Mouse (Mus musculus) liver, embryonic 16.5 days (tissue): ENCODE measurements around the gene Twistnb. TPM values are rescaled to one million over a fixed set of nuclear protein-coding genes. Genes with fewer than 3 reads are reported as not detected.

Experiments used
- ATAC-seq: fragments of 200-750 bp; cut with Nextera tagmentation; 2 replicates; pipeline ENCODE4 v1.8.0; 2017; ENCODE audit warnings: low read depth, mild to moderate bottlenecking, moderate number of reproducible peaks, moderate library complexity
- H3K27ac ChIP-seq: fragments of 300-500 bp; sonication (generic); 2 replicates; pipeline ENCODE4 v1.5.1; 2014; ENCODE audit warnings: mild to moderate bottlenecking, low read length
- H3K27me3 ChIP-seq: fragments of 300-500 bp; sonication (generic); 2 replicates; pipeline ENCODE4 v1.6.1; 2014; ENCODE audit warnings: low read depth, low read length, mixed read lengths; ENCODE audit not compliant: control insufficient read depth, insufficient read depth
- H3K36me3 ChIP-seq: fragments of 300-500 bp; sonication (generic); 2 replicates; pipeline ENCODE4 v1.6.1; 2014; ENCODE audit warnings: mild to moderate bottlenecking; ENCODE audit not compliant: control insufficient read depth, insufficient read depth
- H3K4me1 ChIP-seq: fragments of 300-500 bp; sonication (generic); 2 replicates; pipeline ENCODE4 v1.6.1; 2014; ENCODE audit warnings: low read depth, low read length, mixed read lengths; ENCODE audit not compliant: control insufficient read depth
- H3K4me2 ChIP-seq: fragments of 300-500 bp; sonication (generic); 2 replicates; pipeline ENCODE4 v1.6.1; 2014; ENCODE audit warnings: low read depth, low read length, mixed read lengths
- H3K4me3 ChIP-seq: fragments of 300-500 bp; sonication (generic); 2 replicates; pipeline ENCODE4 v1.5.1; 2014; ENCODE audit warnings: low read depth, mild to moderate bottlenecking, low read length
- H3K9ac ChIP-seq: fragments of 300-500 bp; sonication (generic); 2 replicates; pipeline ENCODE4 v1.6.1; 2014; ENCODE audit warnings: low read depth, low read length
- H3K9me3 ChIP-seq: fragments of 300-500 bp; sonication (generic); replicated peaks from 2 replicates; pipeline ENCODE4 v1.6.1; 2016; ENCODE audit warnings: low read length; ENCODE audit not compliant: control insufficient read depth
- WGBS: fragments of 180-500 bp; shearing (Covaris S2); extraction: QIAGEN DNeasy Blood & Tissue Kit; methylation state at CpG from one replicate; pipeline ENCODE4 v1.1.7; 2014; ENCODE audit not compliant: insufficient replicate concordance; 5-methylcytosine and 5-hydroxymethylcytosine counted together
- polyA plus RNA-seq: library from polyadenylated mRNA; unstranded; fragments of >200 nt; fragmentation: Nextera tagmentation; extraction: Ambion mirVana; gene quantifications from 2 replicates; pipeline ENCODE4 v1.2.1, GENCODE M21; 2015

Gene Twistnb
- polyA plus RNA-seq, 1 experiment from 2014 or later, result 23.2 TPM

DNA sequence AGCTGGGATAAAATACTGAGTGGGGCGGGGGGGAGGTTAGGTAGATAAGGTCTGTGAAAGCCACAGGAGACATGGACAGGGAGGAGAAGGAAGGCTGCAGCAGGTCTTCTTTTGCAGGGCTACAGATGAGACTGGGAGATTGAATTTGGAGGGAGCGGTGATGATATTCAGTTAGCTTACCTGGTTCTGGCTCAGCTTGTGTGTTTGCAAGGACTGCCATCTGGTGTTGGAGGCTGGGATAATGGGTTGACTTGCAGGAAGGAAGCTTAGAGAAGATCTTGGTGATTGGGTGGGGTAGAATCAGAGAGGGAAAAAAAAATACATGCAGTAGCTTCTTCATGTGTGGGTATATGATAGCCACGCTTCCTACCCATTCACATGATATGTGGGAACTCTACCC is 5.1 kb upstream of the Twistnb start:
- Histone ChIP-seq H3K4me1 (no peaks in the 10 kb centered on the region; the same call in 1 of the 2 replicates), H3K36me3 (no peaks in the 10 kb centered on the region), H3K27me3 (no peaks in the 10 kb centered on the region; the same call in 1 of the 2 replicates), H3K4me3 (no peak overlapping the region), H3K4me2 (no peak overlapping the region), H3K27ac (no peak overlapping the region), H3K9ac (no peak overlapping the region), H3K9me3 (no peaks in the 10 kb centered on the region)
- WGBS, result 28% methylated on average over 3 of the region's 3 CpGs
- no peak for ATAC-seq

DNA sequence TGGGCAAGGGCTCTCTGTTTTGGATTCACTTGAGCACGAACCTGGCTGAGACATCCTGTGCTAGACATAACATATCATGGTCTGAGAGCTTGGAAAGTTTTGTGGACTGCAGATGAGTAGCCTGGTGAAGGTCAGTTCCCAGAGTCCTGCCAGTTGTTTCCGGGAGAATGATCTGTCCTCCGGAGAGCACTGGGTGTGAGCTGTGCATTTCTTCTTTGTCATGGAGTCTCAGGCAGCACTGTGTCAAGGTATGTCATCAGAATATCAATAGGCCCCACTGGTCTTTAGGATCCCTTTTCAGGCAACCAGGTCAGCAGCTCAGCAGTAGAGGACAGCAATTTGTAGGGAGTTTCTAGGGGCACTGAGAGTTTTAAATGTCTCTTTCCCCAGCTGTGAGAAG is 2.1 kb upstream of the Twistnb start:
- 37% methylated on average over 3 of the region's 3 CpGs for WGBS
- no peak overlapping the region for H3K9ac ChIP-seq
- H3K4me1 ChIP-seq, result peaks cover 4% of the 10 kb centered on the region
- no peaks in the 10 kb centered on the region for H3K36me3 ChIP-seq
- no peak overlapping the region for H3K4me3 ChIP-seq
- no peak overlapping the region for H3K27ac ChIP-seq
- no peak overlapping the region for H3K4me2 ChIP-seq
- ATAC-seq, result no peak
- no peaks in the 10 kb centered on the region for H3K9me3 ChIP-seq
- H3K27me3 ChIP-seq, result no peaks in the 10 kb centered on the region; the same call in 1 of the 2 replicates

DNA sequence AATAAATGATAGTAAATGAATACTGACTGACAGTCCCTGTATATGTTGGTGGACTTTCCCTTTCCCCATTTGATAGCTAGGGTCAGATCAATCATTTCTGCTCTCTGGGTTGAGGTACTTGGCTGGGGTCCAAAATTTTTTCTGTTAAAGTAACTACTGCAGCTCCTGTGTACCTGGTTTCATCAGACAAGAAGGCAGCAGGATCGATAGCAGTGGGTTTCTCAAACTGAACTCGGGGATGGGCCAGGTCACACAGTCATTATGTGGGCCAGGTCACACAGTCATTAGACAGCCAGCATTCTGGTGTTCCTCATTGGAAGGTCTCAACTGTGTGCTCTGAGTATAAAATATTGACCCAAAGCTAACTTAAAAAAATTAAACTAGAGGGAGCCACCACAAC is 1.7 kb upstream of the Twistnb start:
- ATAC-seq, result peak; percentile 52
- WGBS, result 60% methylated on average over 2 of the region's 2 CpGs
- Histone ChIP-seq H3K27ac (no peak overlapping the region; the same call in 1 of the 2 replicates), H3K4me1 (peaks cover 4% of the 10 kb centered on the region), H3K27me3 (no peaks in the 10 kb centered on the region; the same call in 1 of the 2 replicates), H3K36me3 (no peaks in the 10 kb centered on the region), H3K9me3 (no peaks in the 10 kb centered on the region), H3K4me2 (no peak overlapping the region), H3K4me3 (no peak overlapping the region), H3K9ac (no peak overlapping the region)

DNA sequence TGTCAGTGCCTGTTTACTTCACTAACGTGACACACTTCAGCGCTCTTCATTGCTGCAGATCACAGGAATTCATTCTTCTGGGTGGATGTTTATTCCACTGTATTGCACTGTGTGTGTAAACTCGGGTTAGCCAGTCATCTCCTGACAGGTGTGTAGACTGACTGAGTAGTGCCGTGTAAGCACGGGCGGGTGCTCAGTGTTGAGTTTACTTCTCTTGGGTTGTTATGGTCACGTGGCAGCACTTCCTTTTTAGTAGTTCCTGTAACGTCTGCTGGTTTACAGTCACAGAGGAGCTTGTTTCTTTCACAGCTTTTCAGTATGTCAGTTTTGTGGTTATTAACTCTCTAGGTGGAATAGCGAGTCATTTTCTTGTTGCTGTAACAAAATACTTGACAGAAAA is 4.4 kb downstream of the Twistnb start:
- ATAC-seq, result no peak
- Histone ChIP-seq H3K9me3 (no peaks in the 10 kb centered on the region), H3K27ac (peak overlapping the region; percentile 29; the same call in 1 of the 2 replicates), H3K4me1 (peaks cover 6% of the 10 kb centered on the region), H3K9ac (no peak overlapping the region), H3K27me3 (no peaks in the 10 kb centered on the region), H3K36me3 (no peaks in the 10 kb centered on the region; the same call in 1 of the 2 replicates), H3K4me2 (no peak overlapping the region), H3K4me3 (0 out of 2 replicates have a peak overlapping the region, but pooled peaks have one; percentile 4)
- 29% methylated on average over 9 of the region's 9 CpGs for WGBS

DNA sequence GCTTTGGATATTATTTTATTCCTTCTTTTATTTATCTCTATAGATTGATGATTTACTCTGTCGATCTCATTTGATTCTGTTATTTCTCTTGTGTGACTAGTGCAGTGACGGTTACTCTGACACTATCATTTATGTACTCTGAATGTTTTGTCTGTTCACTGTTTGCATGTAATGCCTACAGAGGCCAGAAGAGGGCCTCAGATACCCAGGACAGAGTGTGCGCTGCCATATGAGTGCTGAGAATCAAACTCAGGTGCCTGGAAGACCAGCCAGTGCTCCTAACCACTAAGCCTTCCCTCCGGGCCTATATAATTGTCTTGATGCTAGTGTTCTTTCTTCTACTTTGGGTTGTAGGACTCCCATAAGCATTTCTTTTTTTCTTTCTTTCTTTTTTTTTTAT is 5.3 kb downstream of the Twistnb start:
- Histone ChIP-seq H3K27ac (no peak overlapping the region), H3K9me3 (no peaks in the 10 kb centered on the region), H3K4me1 (peaks cover 6% of the 10 kb centered on the region), H3K4me3 (no peak overlapping the region), H3K9ac (no peak overlapping the region), H3K27me3 (no peaks in the 10 kb centered on the region), H3K36me3 (no peaks in the 10 kb centered on the region; the same call in 1 of the 2 replicates), H3K4me2 (no peak overlapping the region)
- no peak for ATAC-seq
- 85% methylated on average over 4 of the region's 4 CpGs for WGBS

DNA sequence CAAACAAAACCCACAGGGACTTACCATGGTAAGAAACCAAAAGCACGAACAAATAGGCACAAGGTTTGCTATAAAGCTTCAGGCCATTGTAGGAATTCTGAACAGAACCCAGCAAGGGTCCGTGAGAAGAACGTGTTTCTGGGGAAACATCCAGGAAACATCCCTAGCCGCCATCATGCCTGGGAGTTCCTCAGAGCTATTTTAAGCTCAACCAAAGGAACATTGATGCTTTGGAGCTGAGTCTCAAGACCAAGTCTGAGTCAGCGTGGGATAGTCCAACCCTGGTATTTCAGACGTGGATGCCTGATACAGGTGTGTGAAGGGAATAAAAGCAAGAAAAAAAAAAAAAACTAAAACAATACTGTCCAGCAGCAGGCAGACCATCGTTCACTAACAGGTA is 26.0 kb downstream of the Twistnb start:
- no peak overlapping the region for H3K4me3 ChIP-seq
- no peaks in the 10 kb centered on the region for H3K27me3 ChIP-seq
- H3K4me2 ChIP-seq, result no peak overlapping the region
- no peaks in the 10 kb centered on the region for H3K36me3 ChIP-seq
- no peak for ATAC-seq
- no peak overlapping the region for H3K9ac ChIP-seq
- no peaks in the 10 kb centered on the region for H3K4me1 ChIP-seq
- no peak overlapping the region for H3K27ac ChIP-seq
- H3K9me3 ChIP-seq, result no peaks in the 10 kb centered on the region
- 49% methylated on average over 7 of the region's 7 CpGs for WGBS

DNA sequence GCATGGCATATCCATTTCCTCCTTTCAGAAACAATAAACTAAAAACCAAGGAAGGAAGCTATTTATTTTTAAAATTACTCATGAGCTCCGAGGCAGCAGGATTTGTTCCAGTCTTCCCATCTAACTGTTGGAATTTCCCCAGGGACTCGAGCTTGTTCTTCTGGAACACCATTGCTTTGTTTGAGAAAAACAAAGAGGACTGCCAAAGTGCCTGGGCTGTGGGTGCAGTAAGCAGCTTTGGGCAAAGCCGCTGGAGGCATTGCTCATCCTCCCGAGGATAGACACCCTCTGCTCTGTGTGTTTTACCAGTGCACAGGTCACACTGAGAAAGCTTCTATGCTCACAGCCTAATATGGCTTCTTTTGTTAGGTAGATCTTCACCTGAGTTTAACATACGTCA is 26.8 kb downstream of the Twistnb start:
- Histone ChIP-seq H3K36me3 (no peaks in the 10 kb centered on the region), H3K27ac (no peak overlapping the region), H3K4me1 (no peaks in the 10 kb centered on the region), H3K4me3 (no peak overlapping the region), H3K9ac (no peak overlapping the region), H3K4me2 (no peak overlapping the region), H3K9me3 (no peaks in the 10 kb centered on the region), H3K27me3 (no peaks in the 10 kb centered on the region)
- 32% methylated on average over 5 of the region's 5 CpGs for WGBS
- no peak for ATAC-seq

DNA sequence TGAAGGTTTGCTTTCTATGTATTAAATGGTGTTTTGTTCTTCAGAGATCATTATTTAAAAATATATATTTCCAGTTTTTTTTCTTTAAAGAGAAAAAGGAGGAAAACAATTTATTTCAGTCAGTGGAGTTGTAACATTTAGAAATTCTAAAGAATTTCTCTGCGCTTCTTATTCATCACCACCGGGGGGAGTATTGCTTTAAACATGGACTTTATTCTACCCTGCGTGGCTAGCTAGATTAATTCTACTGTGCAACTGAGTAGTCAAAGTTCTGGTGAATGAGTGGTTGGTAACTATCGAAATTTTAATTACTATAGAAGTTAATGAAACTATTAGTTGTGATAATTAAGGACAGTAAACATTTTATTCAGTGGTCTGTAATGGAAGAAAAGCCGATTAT is 51.5 kb downstream of the Twistnb start:
- no peaks in the 10 kb centered on the region for H3K9me3 ChIP-seq
- H3K4me2 ChIP-seq, result no peak overlapping the region
- H3K4me3 ChIP-seq, result no peak overlapping the region
- no peaks in the 10 kb centered on the region for H3K27me3 ChIP-seq
- H3K4me1 ChIP-seq, result no peaks in the 10 kb centered on the region
- no peak overlapping the region for H3K9ac ChIP-seq
- no peak overlapping the region for H3K27ac ChIP-seq
- H3K36me3 ChIP-seq, result no peaks in the 10 kb centered on the region
- ATAC-seq, result no peak
- 19% methylated on average over 5 of the region's 5 CpGs for WGBS

DNA sequence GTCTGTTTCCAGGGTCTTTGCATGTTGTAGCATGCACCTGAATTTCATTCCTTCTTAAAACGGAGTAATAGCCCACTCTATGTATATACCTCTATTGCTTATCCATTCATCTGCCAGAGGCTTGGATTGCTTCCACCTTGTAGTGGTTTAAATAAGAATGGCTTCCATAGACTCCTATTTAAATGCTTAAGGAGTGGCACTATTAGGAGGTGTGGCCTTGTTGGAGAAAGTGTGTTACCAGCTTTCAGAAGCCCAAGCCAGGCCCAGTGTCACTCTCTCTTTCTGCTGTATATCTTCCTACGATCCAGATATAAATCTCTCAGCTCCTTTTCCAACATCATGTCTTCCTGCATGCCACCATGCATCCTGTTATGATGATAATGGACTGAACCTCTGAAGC is 53.5 kb downstream of the Twistnb start:
- no peak for ATAC-seq
- Histone ChIP-seq H3K4me2 (no peak overlapping the region), H3K9me3 (no peaks in the 10 kb centered on the region), H3K4me3 (no peak overlapping the region), H3K36me3 (no peaks in the 10 kb centered on the region), H3K4me1 (no peaks in the 10 kb centered on the region), H3K9ac (no peak overlapping the region), H3K27ac (no peak overlapping the region), H3K27me3 (no peaks in the 10 kb centered on the region)
- WGBS, result 58% methylated on average over 2 of the region's 2 CpGs
